Mouse (Mus musculus) C2C12 (cell line): ENCODE results near the gene Nos3.

Experiments
- CTCF ChIP-seq: IDR thresholded peaks from one replicate; pipeline ENCODE4 v1.5.1; 2011; ENCODE audit not compliant: control insufficient read depth, insufficient read depth, insufficient read length
- MAX ChIP-seq: IDR thresholded peaks from one replicate; pipeline ENCODE4 v1.6.1; 2011; ENCODE audit warnings: mild to moderate bottlenecking, control low read depth
- MYOD1 ChIP-seq: IDR thresholded peaks from one replicate; pipeline ENCODE4 v1.6.1; 2011; ENCODE audit warnings: low read depth; ENCODE audit not compliant: control insufficient read depth, insufficient read length
- MYOG ChIP-seq: IDR thresholded peaks from one replicate; pipeline ENCODE4 v1.6.1; 2011; ENCODE audit not compliant: control insufficient read depth, insufficient read length; ENCODE audit errors: extremely low read depth
- USF1 ChIP-seq: IDR thresholded peaks from one replicate; pipeline ENCODE4 v1.6.1; 2011; ENCODE audit warnings: low read depth, mild to moderate bottlenecking, control low read depth, moderate library complexity

- TF ChIP-seq MAX (no peak), CTCF (no peak), MYOG (no peak), MYOD1 (no peak), USF1 (no peak)
Observed at GRCm38 (mm10) chr5:24388246-24388915, 23.8 kb downstream of the Nos3 start.
